Mouse (Mus musculus) thymus, adult 2 months (tissue): Measurements from ENCODE around the gene Pet117.

Experiments used
- CTCF ChIP-seq: fragments of 200-500 bp; IDR thresholded peaks from 2 replicates; pipeline ENCODE4 v1.5.1; 2012; ENCODE audit warnings: mild to moderate bottlenecking, control low read depth, low read length, moderate library complexity, borderline replicate concordance; ENCODE audit not compliant: control insufficient read depth, poor library complexity, insufficient read depth; ENCODE audit errors: extremely low read depth
- POLR2A ChIP-seq: fragments of 200-500 bp; IDR thresholded peaks from 2 replicates; pipeline ENCODE4 v1.6.1; 2012; ENCODE audit warnings: mild to moderate bottlenecking, low read length, control low read depth, moderate library complexity; ENCODE audit not compliant: control insufficient read depth, poor library complexity, insufficient read depth; ENCODE audit errors: extremely low read depth

- TF ChIP-seq CTCF (no peak), POLR2A (no peak)
Measured at GRCm38 (mm10) chr2:144416859-144417258, 48.1 kb downstream of the Pet117 start.
